Mouse (Mus musculus): ENCODE measurements at regions not wholly inside any gene's neighbourhood (a gene's known extent, or its start where the extent isn't known, plus 50 kb on each side); places are given as distances from the start of the nearest gene placed in this dataset.
A peak's percentile ranks its signal among the peaks of the same experiment; 100 is the strongest.

DNA sequence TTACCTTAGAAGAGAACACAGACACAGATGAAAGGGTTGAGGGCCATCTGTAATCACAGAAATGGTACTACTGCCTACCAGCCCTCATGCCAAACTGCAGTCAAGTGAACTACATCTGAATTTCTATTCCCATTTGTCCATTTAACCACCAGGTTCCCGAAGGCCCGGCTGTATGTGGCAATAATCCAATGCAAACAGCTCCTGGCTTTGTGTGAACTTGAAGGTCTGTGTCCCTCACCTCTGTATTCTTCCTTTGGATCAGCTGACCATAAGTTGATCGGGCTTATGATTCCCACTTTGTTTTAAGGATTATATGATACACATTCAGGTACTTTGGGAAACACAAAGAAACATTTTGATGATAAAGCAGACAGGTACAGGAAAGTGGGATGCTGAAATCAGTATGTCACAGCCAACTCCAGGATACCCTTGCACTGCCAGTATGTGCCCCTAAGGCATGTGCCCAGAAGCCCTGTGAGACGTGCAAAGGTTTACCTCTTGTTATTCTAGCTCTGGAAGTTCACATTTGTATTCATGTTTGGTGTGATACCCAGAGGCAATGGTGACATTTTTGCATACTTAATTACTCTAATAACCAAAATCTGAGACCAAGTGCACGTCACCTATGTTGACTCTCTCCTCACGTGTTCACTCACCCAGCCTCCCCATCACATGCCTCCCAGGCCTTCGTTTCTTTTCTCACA, 214.1 kb upstream of the Gm9747 start:
- intact Hi-C loops (cut with DNase I; ENCODE audit: low total_unique reads): no loop called here
- DNase-seq: no peak

DNA sequence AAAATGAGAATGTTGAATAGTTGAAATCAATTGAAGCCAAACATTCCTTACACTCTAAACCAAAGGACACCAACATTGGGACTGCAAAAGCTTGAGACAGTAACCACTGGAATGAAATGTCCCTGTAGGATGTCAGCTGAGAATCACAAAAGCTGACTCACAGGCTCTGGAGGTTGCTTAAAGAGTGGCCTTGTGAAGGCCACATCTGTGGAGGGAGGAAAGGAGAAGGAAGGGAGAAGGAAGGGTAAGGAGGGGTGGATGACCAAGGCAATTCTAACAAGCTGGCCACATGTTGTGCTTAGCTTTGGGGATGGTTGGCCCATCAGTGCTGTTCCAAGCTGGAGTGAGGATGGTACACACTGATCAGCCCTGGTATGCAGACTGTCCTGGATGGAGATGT, 205.2 kb upstream of the Gm9747 start:
- intact Hi-C loops (cut with DNase I; ENCODE audit: low total_unique reads): no loop called here
- no peak for DNase-seq

DNA sequence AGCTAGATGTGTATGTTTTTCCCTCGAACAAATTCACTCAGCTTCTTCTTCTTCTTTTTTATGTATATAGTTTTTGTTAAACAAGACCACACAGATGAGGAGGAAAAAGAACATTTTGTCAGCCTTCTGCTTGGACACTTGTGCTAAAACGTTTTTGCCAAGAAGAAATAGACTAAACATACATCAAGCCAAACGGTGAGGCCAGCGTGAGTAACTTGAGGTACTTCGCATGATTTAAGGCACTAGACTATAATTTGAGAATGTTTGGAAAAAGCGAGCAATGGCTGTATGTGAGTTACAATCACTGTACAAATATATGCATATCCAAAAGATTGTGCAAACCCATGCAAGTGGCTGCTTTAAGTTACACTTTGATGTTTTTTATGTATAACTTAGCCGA, 201.8 kb upstream of the Gm9747 start:
- no peak for DNase-seq
- intact Hi-C loops (cut with DNase I; ENCODE audit: low total_unique reads): no loop called here

DNA sequence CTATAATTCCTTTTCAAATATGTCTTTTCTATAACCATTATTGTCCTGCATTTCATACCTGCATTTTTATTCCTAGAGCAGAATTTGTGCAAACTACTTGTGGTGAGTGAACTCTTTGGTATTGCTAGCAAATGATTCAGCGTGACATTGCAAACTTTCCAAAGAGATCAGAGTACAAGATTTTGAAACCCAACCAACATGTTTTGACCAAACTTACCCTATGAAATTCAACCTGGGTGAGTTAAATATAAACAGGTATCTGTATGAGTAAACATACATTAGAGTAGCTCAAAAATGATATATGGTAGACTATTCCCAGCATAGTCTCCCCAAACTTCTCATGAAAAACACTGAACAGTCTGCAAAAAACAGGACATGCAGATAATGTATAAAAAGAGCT, 200.5 kb upstream of the Gm9747 start:
- intact Hi-C loops (cut with DNase I; ENCODE audit: low total_unique reads): no loop called here
- no peak for DNase-seq

DNA sequence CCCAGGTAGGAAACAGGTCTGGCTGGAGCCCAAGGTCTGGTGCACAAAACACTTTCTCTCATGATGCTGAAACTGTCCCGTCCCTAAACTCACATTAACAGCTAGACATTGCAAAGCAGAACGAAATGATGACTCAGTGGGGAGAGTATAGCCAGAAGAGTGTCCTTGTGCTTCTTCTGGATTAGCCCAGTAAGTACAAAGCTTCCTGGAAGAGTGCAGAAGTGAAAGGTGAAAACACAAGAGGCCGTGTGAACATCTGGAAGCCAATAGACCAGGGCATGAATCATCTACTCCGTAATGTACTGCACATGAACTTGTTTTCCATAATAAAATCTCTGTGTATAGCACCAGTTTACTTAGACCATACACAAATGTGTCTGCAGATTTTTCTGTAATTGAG, 194.7 kb upstream of the Gm9747 start:
- DNase-seq: no peak
- intact Hi-C loops (cut with DNase I; ENCODE audit: low total_unique reads): no loop called here

DNA sequence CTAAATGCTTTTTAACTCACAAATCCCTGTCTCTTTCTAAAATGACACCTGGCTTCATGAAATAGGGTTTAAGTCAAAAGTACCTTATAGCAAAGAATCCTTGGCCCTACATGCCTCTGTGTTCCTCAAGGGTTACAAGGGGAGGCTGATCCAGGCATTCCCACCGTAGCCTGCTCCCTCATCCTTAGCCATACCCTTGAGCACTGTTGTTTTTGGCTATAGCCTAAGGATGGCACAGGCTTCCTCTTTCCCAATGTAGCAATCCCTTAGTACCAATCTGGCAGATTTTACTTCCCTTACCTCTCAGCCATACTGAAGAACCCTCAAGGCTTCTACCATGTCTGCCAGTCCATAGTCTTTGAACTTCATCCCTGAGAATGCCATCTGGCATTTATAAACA, 194.2 kb upstream of the Gm9747 start:
- DNase-seq: no peak
- intact Hi-C loops (cut with DNase I; ENCODE audit: low total_unique reads): no loop called here

DNA sequence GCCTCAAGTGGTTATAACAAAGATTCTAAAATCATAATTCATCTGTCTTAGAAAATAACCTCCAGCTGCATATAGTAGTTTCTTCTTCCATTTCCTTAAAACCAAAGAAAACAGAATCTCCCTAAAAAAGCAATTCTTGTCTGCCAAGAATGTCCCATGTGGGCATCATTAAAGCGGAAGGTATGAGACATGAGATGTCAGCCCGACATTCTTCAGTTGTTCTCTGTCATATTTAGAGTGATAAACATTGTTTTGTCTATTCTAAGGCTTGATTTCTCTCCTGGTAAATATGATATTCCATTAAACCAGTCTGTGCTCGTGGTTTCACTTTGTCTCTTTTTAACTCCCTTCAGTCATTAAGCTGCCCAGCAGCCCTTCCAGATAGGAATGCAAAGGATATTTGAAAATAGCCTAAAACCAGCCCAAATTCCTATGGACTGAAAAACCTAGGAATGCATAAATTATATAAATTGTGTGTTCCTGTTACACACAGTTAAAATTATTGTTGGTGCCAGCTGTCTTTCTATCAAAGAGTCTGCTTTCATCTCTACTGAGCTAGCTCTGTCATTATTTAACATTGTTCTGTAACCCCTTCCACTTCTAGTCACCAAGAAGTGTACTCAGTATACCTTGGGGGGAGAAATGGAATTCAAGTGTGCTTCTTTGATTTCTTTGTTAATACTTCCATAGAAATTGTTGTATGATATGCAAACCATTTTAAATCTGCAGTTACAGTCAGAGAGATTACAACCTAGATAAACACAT, 191.4 kb upstream of the Gm9747 start:
- DNase-seq: no peak
- intact Hi-C loops (cut with DNase I; ENCODE audit: low total_unique reads): no loop called here

DNA sequence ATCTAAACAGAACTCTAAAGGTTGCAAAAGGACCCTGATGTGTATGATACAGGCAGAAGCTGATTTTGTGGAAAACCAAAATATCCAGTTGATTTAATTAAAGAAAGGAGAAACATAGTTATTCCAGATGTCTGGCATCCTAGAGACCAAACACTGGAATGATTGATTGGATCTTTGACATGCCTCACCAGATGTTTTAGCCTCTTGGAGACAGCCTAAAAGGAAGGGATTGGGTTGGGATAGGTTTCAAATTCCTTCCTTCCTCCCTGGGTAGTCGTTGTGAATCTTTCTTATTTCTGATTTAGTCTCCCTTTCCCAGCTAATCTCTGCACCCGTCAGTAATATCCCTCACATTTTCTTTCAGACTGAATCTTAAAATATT, 190.9 kb upstream of the Gm9747 start:
- intact Hi-C loops (cut with DNase I; ENCODE audit: low total_unique reads): no loop called here
- no peak for DNase-seq

DNA sequence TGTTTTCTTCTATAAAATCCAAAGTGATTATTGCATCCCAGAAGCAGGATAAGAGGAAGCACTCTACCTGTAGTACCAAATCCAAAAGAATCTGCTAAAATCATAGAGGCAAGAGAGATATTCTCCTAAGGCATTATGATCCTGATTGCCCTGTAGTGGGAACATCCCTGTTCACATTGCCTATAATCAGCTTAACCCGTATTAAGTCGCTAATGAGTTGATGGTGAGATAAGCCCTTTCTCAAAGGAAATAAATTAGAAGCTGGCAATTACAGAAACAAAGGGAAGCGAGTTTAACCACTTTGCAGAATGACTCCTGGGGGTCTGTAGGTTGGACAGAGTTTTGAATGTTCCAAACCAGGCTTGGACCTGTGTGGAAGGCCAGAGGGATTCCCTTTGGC, 190.4 kb upstream of the Gm9747 start:
- DNase-seq: no peak
- intact Hi-C loops (cut with DNase I; ENCODE audit: low total_unique reads): no loop called here

DNA sequence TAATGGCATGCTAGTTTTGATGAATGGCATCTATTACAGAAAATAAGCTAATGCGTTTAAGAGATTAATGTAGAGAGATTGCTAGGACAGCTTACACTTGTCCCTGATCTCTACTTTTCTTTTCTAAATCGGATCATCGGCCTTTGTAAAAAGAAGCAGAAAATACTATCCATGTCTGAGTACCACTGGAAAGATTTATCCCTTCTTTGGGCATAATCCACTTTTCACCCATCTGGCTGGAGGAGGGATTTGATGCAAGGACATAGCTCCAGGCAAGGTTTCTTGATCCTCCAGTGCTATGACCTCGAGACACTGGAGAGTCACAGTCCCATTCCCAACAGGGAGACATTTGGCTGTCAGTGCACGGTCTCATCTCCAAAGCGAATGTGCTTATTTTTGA, 166.6 kb upstream of the Gm9747 start:
- intact Hi-C loops (cut with DNase I; ENCODE audit: low total_unique reads): no loop called here
- DNase-seq: no peak

DNA sequence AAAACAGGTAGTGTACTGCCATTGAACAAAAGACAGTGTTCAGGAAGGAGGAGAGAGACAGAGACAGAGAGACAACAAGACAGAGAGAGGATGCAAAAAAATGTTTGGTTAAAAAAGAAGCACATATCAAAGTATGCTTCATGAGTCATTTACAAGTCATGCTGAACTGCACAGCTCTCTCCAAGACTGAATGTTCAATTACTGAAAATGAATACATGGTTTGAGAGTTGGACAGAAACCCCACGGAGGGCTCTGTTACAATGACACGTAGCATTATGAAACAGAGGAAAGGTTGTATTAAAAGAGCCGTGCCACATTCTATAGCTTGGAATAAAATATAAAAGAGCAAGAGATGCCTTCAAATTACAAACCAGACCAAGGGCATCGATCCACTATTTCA, 164.3 kb upstream of the Gm9747 start:
- no peak for DNase-seq
- intact Hi-C loops (cut with DNase I; ENCODE audit: low total_unique reads): no loop called here

DNA sequence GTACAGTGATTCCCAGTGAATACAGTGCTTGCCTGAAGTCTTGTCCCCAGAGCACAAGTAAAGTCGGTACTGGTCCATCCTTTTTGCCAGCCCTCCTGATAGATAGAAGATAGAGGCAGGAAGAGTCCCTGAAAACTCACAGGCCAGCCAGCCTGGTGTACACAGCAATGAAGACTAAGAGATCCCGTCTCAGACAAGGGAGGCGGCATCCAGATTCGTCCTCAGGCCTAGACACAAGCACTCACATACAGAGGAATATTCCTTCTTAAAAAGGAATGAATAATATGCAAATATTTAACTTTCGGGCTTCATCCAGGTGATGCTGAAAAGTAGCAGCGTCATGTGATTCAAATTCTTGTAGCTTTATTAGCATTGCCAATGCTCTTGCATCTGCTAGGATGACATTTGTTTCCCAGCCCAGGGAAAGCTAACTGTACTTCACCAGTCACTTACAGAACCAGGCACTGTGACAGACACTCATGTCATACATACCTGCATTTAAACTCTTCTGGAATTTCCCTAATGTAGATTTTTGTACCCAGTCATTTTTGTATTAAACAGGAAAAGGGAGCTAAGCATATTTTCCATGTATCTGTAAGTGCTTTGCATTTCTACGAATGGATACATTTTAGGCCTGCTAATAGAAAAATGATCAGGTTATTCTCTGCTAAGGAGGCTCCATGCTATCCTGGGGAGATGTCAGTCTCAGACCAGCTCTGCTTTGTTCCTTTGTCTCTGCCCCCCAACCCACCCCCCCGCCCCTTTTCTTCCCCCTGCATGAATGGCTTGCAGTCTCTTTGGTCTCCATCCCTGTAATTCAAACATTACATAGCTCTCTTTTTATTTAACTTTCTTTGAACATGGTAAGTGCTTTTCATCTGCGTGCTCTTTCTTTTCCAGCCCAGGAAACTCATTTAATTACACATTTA, 162.5 kb upstream of the Gm9747 start:
- intact Hi-C loops (cut with DNase I; ENCODE audit: low total_unique reads): no loop called here
- no peak for DNase-seq

DNA sequence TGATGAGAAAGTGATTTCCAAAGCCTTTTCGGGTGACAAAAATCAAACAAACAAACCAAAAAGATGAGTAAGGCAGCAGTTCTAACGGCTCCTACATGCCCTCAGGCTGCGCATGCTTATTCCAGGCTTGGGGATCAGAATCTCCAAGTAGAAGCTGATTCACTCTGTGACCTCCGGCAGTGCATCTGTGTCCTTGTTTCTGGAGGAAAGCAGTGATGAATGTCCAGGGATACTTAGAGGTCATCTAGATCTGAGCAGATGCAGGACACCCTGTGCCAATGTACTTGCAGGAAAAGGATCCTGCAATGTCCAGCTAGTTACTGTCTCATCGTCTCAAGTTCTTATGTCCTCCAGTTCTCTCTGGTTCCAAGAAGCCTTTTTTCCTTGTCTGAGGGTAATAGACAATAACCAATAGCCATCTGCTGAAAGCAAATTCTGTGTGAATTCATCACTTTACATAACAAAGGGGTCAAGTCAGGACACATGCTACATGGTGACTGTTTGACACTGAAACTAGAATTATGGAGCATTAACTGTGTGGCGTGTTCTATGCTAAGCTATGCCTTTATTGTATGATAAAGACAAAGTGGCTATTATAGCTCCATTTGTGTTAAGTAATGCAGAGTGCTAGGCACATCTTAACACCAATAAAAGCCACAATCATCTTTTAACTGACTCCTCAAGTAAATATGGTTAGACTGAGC, 143.6 kb upstream of the Gm9747 start:
- DNase-seq: peak; percentile 6
- intact Hi-C loops (cut with DNase I; ENCODE audit: low total_unique reads): no loop called here

DNA sequence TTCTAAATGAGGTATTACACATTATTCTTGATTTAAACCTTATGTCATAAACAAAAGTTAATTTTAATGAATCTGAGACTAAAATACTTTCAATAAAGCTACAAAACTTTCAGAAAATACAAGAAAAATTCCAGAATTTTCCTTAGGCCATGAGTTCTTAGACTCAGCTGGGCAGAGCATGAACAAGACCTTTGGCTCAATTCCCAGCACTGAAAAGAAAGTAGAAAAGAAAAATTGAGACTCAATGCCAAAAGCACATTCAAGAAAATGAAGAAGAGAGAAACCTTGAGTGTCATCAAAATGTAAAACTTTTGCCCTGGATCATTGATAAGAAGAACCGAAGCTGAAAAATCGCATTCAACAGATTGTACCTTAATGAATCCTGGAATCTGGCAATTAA, 137.8 kb upstream of the Gm9747 start:
- intact Hi-C loops (cut with DNase I; ENCODE audit: low total_unique reads): no loop called here

DNA sequence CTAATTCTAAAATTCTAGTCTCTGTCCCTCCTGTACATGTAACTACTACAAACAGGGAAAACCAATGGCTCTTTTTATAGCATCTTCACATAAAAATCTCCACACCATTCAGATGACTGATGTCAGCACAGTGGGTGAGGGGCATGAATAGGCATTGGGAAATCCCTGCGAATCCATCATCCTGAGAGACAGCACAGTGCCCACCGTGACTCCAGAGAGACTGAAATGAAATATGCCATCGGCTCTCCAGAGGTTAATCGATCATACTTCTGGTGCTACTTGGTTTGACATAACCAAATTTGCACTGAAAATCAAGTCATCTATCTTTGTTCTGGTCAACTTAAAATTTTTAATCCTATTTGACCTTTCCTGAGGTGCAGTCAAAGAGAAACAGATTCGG, 126.2 kb upstream of the Gm9747 start:
- no peak for DNase-seq
- intact Hi-C loops (cut with DNase I; ENCODE audit: low total_unique reads): no loop called here

More for the DNA sequence above, 137.8 kb upstream of the Gm9747 start:
- no peak for DNase-seq

DNA sequence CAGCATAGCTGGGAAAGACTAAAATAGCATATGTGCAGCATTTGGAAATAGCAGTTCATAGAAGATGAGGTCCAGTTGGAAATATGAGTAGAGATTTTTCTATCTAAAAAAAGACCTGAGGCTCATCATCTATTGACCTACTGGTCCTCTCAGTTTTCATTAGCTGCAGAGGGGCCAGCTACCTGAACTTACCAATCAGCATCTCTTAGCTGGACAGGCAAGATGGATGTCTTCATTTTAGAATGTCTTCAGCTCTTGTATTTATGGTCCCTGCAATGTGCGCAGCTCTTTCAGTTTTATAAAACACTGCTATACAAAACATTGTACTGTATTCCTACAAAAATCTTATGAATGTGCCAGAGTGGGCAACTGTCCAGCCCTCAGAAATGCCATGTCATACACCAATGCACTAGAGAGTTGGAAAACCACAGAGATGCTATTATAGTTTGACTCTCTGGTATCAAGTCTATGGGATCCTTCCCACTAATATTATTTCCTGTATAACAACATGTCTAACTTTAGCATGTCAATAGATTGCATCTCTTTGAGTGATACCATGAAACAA, 122.8 kb upstream of the Gm9747 start:
- intact Hi-C loops (cut with DNase I; ENCODE audit: low total_unique reads): no loop called here
- DNase-seq: no peak

DNA sequence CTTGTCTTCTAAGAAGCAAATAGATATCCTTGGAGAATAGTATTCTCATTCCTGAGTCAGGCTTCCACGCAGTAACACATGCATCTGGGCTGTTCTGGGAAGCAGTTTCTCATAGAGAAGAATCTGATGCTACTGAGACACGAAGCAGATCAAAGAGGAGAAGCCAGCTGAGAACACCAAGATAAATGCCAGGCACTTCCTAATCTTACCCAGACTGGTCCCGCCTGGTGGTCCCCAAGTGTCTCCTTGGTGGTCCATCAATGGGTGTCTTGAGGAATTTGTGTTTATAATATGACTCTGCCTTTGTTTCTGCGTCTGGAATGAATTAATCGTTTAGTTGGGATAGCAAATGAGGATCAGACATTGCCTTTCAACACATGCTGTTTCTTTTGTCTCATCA, 120.5 kb upstream of the Gm9747 start:
- intact Hi-C loops (cut with DNase I; ENCODE audit: low total_unique reads): no loop called here
- no peak for DNase-seq

DNA sequence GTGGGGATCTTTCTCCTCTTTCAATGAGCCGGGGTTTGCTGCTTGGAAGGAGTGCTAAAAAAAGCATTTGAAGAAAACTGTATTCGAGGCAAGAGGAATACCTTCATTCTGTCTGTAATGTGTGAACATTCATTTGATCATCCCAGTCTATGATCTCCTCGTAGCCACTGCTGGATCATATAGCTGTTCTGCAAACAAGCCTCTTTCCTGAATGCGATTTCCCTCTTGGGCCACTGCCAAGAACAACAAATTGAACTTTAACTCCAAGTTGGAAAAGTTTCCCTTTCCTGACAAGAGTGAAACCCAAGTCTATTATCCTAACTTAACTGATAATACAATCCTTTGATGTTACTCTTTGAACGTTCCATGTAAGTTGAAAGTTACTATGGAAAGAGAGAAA, 108.4 kb upstream of the Gm9747 start:
- intact Hi-C loops (cut with DNase I; ENCODE audit: low total_unique reads): no loop called here
- no peak for DNase-seq

DNA sequence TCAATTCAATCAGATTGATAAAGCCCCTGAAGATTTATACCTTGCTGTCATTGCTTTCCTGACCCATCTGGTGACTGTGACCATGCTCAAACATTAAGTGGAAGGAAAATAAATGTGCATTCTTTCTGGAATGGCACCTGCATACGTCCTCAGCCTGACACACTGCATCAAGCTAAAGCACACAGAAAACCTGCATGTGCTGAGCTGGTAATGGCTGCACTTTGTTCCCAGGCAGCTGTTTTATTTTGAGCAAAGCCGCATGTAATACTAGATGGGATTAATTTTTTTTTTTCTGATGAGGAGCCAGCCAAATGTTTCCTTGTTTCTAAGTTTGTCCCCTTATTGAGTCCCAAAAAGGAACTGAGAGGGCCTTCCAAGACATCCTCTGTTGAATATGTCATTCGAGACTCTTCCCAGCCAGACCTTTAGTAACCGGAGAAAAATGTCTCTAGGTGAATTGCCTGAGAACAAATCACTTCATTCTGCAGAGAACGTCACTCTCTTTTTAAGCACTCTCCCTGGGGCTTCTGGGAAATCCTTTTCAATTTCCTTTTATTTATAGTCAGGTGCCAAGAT, 103.1 kb upstream of the Gm9747 start:
- intact Hi-C loops (cut with DNase I; ENCODE audit: low total_unique reads): loop anchor here (10.0 kb wide), 1 partner anchor 155 kb away; no protein-coding TSS in a partner anchor
- no peak for DNase-seq

All from gastrocnemius, postnatal 14 days (tissue).